Comparison of ENCODE assay signal across 25 mouse cellular contexts in the genomic region with DNA sequence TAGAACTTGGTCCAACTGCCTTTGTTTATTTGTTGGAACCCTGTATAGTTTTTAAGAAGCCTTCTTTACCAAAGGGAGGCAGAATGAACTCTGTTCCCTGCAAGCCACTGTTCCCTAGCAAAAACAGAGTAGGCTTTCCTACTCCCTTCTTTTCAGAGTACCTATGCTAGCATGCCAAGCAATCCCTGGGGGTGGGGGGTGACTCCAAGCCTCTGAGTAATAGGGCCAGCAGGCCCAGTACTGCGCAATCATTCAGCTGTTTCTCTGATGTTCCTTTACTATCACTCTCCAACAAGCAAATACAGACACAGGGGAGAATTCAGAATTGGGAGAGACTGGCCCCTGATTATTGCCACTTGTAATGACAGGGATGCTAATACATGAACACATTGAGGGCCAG. TPM values are rescaled to one million over a fixed set of nuclear protein-coding genes. Genes with fewer than 3 reads are reported as not detected.
DNase-seq lines count a peak whose midpoint lies in the region; TF ChIP-seq lines count a peak whose summit lies in the region.
"Had no signal": no experiment of that assay in that cellular context is flagged by ENCODE, and none has a peak within 500 bp of the region (broad histone marks: within the 10 kb centered on the region; RNA-seq: fewer than 3 reads in every experiment).

No protein-coding gene starts in this region.

- H3K4me3 ChIP-seq in layer of hippocampus, adult 2 months: no peak overlapping the region
- H3K4me3 ChIP-seq in testis, adult 2 months (ENCODE audit: control insufficient read depth, low read depth, low read length): peak overlapping the region; percentile 46; the same call in 1 of the 2 replicates
- H3K4me3 ChIP-seq: embryonic facial prominence, embryonic 13.5 days; embryonic facial prominence, embryonic 15.5 days; erythroblast, embryonic 14.5 days; forebrain, embryonic 10.5 days; forebrain, embryonic 13.5 days; forebrain, embryonic 15.5 days had no signal

- no peak for TF ChIP-seq POLR2A in testis, adult 2 months (IDR thresholded peaks at IDR 0.05; ENCODE audit: control insufficient read depth, low read depth, low read length)

- peak overlapping the region; percentile 30; the same call in 1 of the 2 replicates for H3K27ac ChIP-seq in layer of hippocampus, adult 2 months
- H3K27ac ChIP-seq in testis, adult 2 months (ENCODE audit: control insufficient read depth, insufficient read depth, low read depth, low read length): no peak overlapping the region
- H3K27ac ChIP-seq: embryonic facial prominence, embryonic 13.5 days; embryonic facial prominence, embryonic 15.5 days; forebrain, embryonic 10.5 days; forebrain, embryonic 13.5 days; forebrain, embryonic 15.5 days had no signal

- peak; percentile 62 for DNase-seq in adrenal gland, postnatal 10 days
- DNase-seq in adrenal gland, adult 18-20 months (ENCODE audit: low spot score in 2 of 2): no peak
- DNase-seq in layer of hippocampus, adult 2 months (ENCODE audit: low spot score in 2 of 2): no peak
- no peak for DNase-seq in layer of hippocampus, postnatal 10 days (ENCODE audit: low spot score in 2 of 2)
- no peak for DNase-seq in testis, postnatal 14 days (ENCODE audit: low spot score)
- peak; percentile 13 for DNase-seq in brain, adult 2 months (ENCODE audit: low read depth, low spot score)
- no peak for DNase-seq in left cerebral cortex, adult 18-20 months (ENCODE audit: low spot score in 2 of 2)
- DNase-seq: adrenal gland, adult 8-10 months; B cell, adult 2 months; cerebellum, adult 11 months; cerebellum, adult 18-20 months; cerebellum, adult 8-10 months; cerebellum, adult 9-11 months; cerebellum, postnatal 14 days; cerebellum, postnatal 36 days; embryo, embryonic 11 days; forebrain, postnatal 0 days had no signal

- H3K4me1 ChIP-seq in testis, adult 2 months (ENCODE audit: control insufficient read depth, insufficient read depth, low read length): no peaks in the 10 kb centered on the region
- H3K4me1 ChIP-seq: embryonic facial prominence, embryonic 13.5 days; embryonic facial prominence, embryonic 15.5 days; forebrain, embryonic 10.5 days; forebrain, embryonic 13.5 days; forebrain, embryonic 15.5 days had no signal

- TF ChIP-seq CTCF in layer of hippocampus, adult 2 months (conservative IDR thresholded peaks at IDR 0.05): no peak
- no peak for TF ChIP-seq CTCF in testis, adult 2 months (IDR thresholded peaks at IDR 0.05; ENCODE audit: control insufficient read depth, insufficient read depth, insufficient replicate concordance, low read depth, low read length)

- no peaks in the 10 kb centered on the region; the same call in none of the 2 replicates for H3K36me3 ChIP-seq in testis, adult 2 months (ENCODE audit: control insufficient read depth, insufficient read depth, low read length)

- H3K27me3 ChIP-seq in testis, adult 2 months (ENCODE audit: control insufficient read depth, insufficient read depth, low read length): no peaks in the 10 kb centered on the region
- H3K27me3 ChIP-seq: CH12.LX; embryonic facial prominence, embryonic 13.5 days; embryonic facial prominence, embryonic 15.5 days; forebrain, embryonic 13.5 days; forebrain, embryonic 15.5 days had no signal

RNA-seq across cellular contexts. Expression of a gene that starts 10.3 kb away (rescaled TPM):
- 10 to 100 TPM; 48.8 TPM for total RNA-seq in adrenal gland, postnatal 10 days (2021)
- total RNA-seq in adrenal gland, adult 18-20 months (2021): 10 to 100 TPM; 48.8 to 63.1 TPM
- total RNA-seq in layer of hippocampus, adult 2 months (2021): 10 to 100 TPM; 48.8 to 51.1 TPM
- total RNA-seq in layer of hippocampus, postnatal 10 days (2021): 10 to 100 TPM; 38.0 to 39.3 TPM
- 76.9 and 89.3 TPM in 2 replicates for polyA plus RNA-seq in testis, adult 2 months (2012; rRNA removed)
- 10 to 100 TPM; 49.4 TPM for total RNA-seq in left cerebral cortex, adult 18-20 months (2021)

RNA-seq across cellular contexts. Expression of a gene that starts 11.7 kb away (rescaled TPM):
- total RNA-seq in adrenal gland, postnatal 10 days (2021): 100 to 1,000 TPM; 128 to 156 TPM
- total RNA-seq in adrenal gland, adult 18-20 months (2021): 10 to 100 TPM; 60.7 to 93.7 TPM
- total RNA-seq in layer of hippocampus, adult 2 months (2021): 10 to 100 TPM; 27.3 to 32.7 TPM
- 10 to 100 TPM; 28.3 to 31.8 TPM for total RNA-seq in layer of hippocampus, postnatal 10 days (2021)
- 83.6 and 87.7 TPM in 2 replicates for polyA plus RNA-seq in testis, adult 2 months (2012; rRNA removed)
- total RNA-seq in left cerebral cortex, adult 18-20 months (2021): 10 to 100 TPM; 26.9 to 32.1 TPM

RNA-seq across cellular contexts. Expression of a gene that starts 47.8 kb away (rescaled TPM):
- total RNA-seq in adrenal gland, postnatal 10 days (2021): 10 to 100 TPM; 61.6 to 69.0 TPM
- total RNA-seq in adrenal gland, adult 18-20 months (2021): 10 to 100 TPM; 54.6 to 65.5 TPM
- 10 to 100 TPM; 77.1 to 79.4 TPM for total RNA-seq in layer of hippocampus, adult 2 months (2021)
- 10 to 100 TPM; 64.2 to 73.8 TPM for total RNA-seq in layer of hippocampus, postnatal 10 days (2021)
- polyA plus RNA-seq in testis, adult 2 months (2012; rRNA removed): 34.5 and 36.3 TPM in 2 replicates
- 10 to 100 TPM; 69.8 to 70.2 TPM for total RNA-seq in left cerebral cortex, adult 18-20 months (2021)

RNA-seq across cellular contexts. Expression of a gene that starts 53.5 kb away (rescaled TPM):
- total RNA-seq in adrenal gland, postnatal 10 days (2021): 1 to 10 TPM; 1.1 to 1.5 TPM
- 1 to 10 TPM in 1 of 2 experiments, under 1 TPM in 1; 0.73 to 1.6 TPM for total RNA-seq in adrenal gland, adult 18-20 months (2021)
- 1 to 10 TPM; 6.4 to 8.0 TPM for total RNA-seq in layer of hippocampus, adult 2 months (2021)
- 1 to 10 TPM; 6.5 to 7.2 TPM for total RNA-seq in layer of hippocampus, postnatal 10 days (2021)
- 62.2 and 70.2 TPM in 2 replicates for polyA plus RNA-seq in testis, adult 2 months (2012; rRNA removed)
- 10 to 100 TPM; 10.4 to 11.8 TPM for total RNA-seq in left cerebral cortex, adult 18-20 months (2021)
- polyA plus RNA-seq: erythroblast, embryonic 14.5 days had no signal

RNA-seq across cellular contexts. Expression of a gene that starts 53.9 kb away (rescaled TPM):
- 10 to 100 TPM; 49.9 to 61.5 TPM for total RNA-seq in adrenal gland, postnatal 10 days (2021)
- 10 to 100 TPM; 63.0 to 80.7 TPM for total RNA-seq in adrenal gland, adult 18-20 months (2021)
- 100 to 1,000 TPM; 180 to 189 TPM for total RNA-seq in layer of hippocampus, adult 2 months (2021)
- total RNA-seq in layer of hippocampus, postnatal 10 days (2021): 100 to 1,000 TPM; 112 to 114 TPM
- polyA plus RNA-seq in testis, adult 2 months (2012; rRNA removed): 18.5 and 22.3 TPM in 2 replicates
- 100 to 1,000 TPM; 218 to 221 TPM for total RNA-seq in left cerebral cortex, adult 18-20 months (2021)

Comparison
In these comparisons a context has a peak if more than half of its experiments do, and no peak if none do; other contexts are left out.
1. DNase-seq: peak in adrenal gland, postnatal 10 days (single experiment) and brain, adult 2 months (single experiment); none in adrenal gland, adult 18-20 months (0 of 2), layer of hippocampus, adult 2 months (0 of 2), layer of hippocampus, postnatal 10 days (0 of 2), testis, postnatal 14 days (single experiment) and left cerebral cortex, adult 18-20 months (0 of 2).